Comparison of ENCODE assay signal across 22 mouse cellular contexts in the genomic region with DNA sequence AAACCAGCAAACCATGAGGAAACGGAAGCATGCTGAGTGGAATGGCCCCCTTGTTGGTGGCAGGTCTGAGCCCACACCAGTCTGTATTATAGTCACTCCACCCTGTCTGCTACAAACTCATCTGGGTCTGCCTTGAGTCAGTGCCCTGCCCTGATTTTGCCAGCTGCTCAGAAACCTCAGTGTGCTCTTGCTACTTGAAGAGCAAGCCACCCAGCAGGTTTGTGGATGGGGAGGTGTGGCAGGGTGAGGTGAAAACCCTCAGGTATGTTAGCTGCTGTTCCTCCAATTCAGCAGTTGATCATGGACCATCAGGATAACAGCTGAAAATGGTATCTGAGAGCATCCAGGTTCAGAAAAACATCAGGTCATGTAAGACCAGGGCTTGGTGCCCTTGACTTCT. TPM values are rescaled to one million over a fixed set of nuclear protein-coding genes. Genes with fewer than 3 reads are reported as not detected.
A peak's percentile ranks its signal among the peaks of the same experiment; 100 is the strongest.
DNase-seq lines count a peak whose midpoint lies in the region; ATAC-seq and TF ChIP-seq lines count a peak whose summit lies in the region.
"Had no signal": no experiment of that assay in that cellular context is flagged by ENCODE, and none has a peak within 500 bp of the region (broad histone marks: within the 10 kb centered on the region; RNA-seq: fewer than 3 reads in every experiment).

No protein-coding gene starts in this region.

- no peak overlapping the region for H3K4me3 ChIP-seq in lung, postnatal 0 days (ENCODE audit: low read depth, low read length)
- H3K4me3 ChIP-seq in cortical plate, adult 2 months (ENCODE audit: insufficient read depth, low read length) = no peak overlapping the region
- H3K4me3 ChIP-seq in stomach, embryonic 16.5 days (replicated peaks; ENCODE audit: low read length) = no peak overlapping the region
- H3K4me3 ChIP-seq: embryonic facial prominence, embryonic 12.5 days; forebrain, embryonic 12.5 days; heart, adult 2 months; heart, embryonic 15.5 days had no signal

- H3K36me3 ChIP-seq in lung, postnatal 0 days (ENCODE audit: insufficient read depth, low read length) = 0 out of 2 replicates have a peak, but pooled peaks cover 6% of the 10 kb centered on the region
- 0 out of 2 replicates have a peak, but pooled peaks cover under 1% of the 10 kb centered on the region for H3K36me3 ChIP-seq in stomach, embryonic 16.5 days (ENCODE audit: control insufficient read depth, insufficient read depth, low read length)

- peak overlapping the region; percentile 47; the same call in 1 of the 2 replicates for H3K27ac ChIP-seq in lung, postnatal 0 days (ENCODE audit: low read length)
- no peak overlapping the region for H3K27ac ChIP-seq in cortical plate, adult 2 months (ENCODE audit: insufficient read depth, low read length)
- peak overlapping the region; percentile 46 for H3K27ac ChIP-seq in stomach, embryonic 16.5 days (ENCODE audit: low read length)
- H3K27ac ChIP-seq: embryonic facial prominence, embryonic 12.5 days; forebrain, embryonic 12.5 days; heart, adult 2 months; heart, embryonic 15.5 days had no signal

- ATAC-seq in lung, postnatal 0 days = no peak
- ATAC-seq in stomach, embryonic 16.5 days (ENCODE audit: insufficient read depth, low FRiP score) = no peak
- ATAC-seq: activated CD4-positive, CD25-positive, alpha-beta regulatory T cell, adult 4 months; forebrain, embryonic 16.5 days; hindbrain, embryonic 16.5 days; inflammation-experienced regulatory T-cells, adult 6 months; Patski had no signal

- H3K4me1 ChIP-seq in lung, postnatal 0 days (ENCODE audit: insufficient read depth, low read depth, low read length) = peaks cover 5% of the 10 kb centered on the region; the same call in 1 of the 2 replicates
- H3K4me1 ChIP-seq in cortical plate, adult 2 months (ENCODE audit: control insufficient read depth, insufficient read depth, low read length) = 0 out of 2 replicates have a peak, but pooled peaks cover 2% of the 10 kb centered on the region
- H3K4me1 ChIP-seq in stomach, embryonic 16.5 days (ENCODE audit: control insufficient read depth, insufficient read depth, low read length) = peaks cover 6% of the 10 kb centered on the region

- 0 out of 2 replicates have a peak, but pooled peaks have one; percentile 5 for TF ChIP-seq POLR2A in cortical plate, adult 2 months (IDR thresholded peaks at IDR 0.05; ENCODE audit: extremely low read depth, insufficient read depth, low read length)

- no peaks in the 10 kb centered on the region for H3K27me3 ChIP-seq in lung, postnatal 0 days (replicated peaks; ENCODE audit: insufficient read depth, low read length)
- H3K27me3 ChIP-seq in stomach, embryonic 16.5 days (ENCODE audit: control insufficient read depth, insufficient read depth, low read length) = no peaks in the 10 kb centered on the region
- H3K27me3 ChIP-seq: embryonic facial prominence, embryonic 12.5 days; forebrain, embryonic 12.5 days; heart, embryonic 15.5 days; Patski had no signal

- WGBS in lung, postnatal 0 days = 40% methylated on average over 1 of the region's 1 CpGs
- WGBS in stomach, embryonic 16.5 days = 65% methylated on average over 1 of the region's 1 CpGs

- no peak overlapping the region for H3K4me2 ChIP-seq in lung, postnatal 0 days (replicated peaks; ENCODE audit: low read depth, low read length)
- no peak overlapping the region for H3K4me2 ChIP-seq in stomach, embryonic 16.5 days (ENCODE audit: low read depth, low read length)
- H3K4me2 ChIP-seq: embryonic facial prominence, embryonic 12.5 days; forebrain, embryonic 12.5 days; heart, embryonic 11.5 days; heart, embryonic 15.5 days had no signal

- H3K9ac ChIP-seq in lung, postnatal 0 days (replicated peaks; ENCODE audit: low read depth) = no peak overlapping the region
- no peak overlapping the region; the same call in 1 of the 2 replicates for H3K9ac ChIP-seq in stomach, embryonic 16.5 days (ENCODE audit: low read length)
- H3K9ac ChIP-seq: embryonic facial prominence, embryonic 12.5 days; forebrain, embryonic 12.5 days; heart, embryonic 15.5 days had no signal

- no peak for TF ChIP-seq CTCF in lung, postnatal 0 days (IDR thresholded peaks at IDR 0.05)
- TF ChIP-seq CTCF in cortical plate, adult 2 months (IDR thresholded peaks at IDR 0.05; ENCODE audit: extremely low read depth, insufficient read depth, low read length) = no peak

- H3K9me3 ChIP-seq in lung, postnatal 0 days (ENCODE audit: low read length) = no peaks in the 10 kb centered on the region
- no peaks in the 10 kb centered on the region for H3K9me3 ChIP-seq in stomach, embryonic 16.5 days (replicated peaks; ENCODE audit: control insufficient read depth, low read length)
- H3K9me3 ChIP-seq: embryonic facial prominence, embryonic 12.5 days; forebrain, embryonic 12.5 days; heart, embryonic 15.5 days had no signal

- no peak for TF ChIP-seq EP300 in lung, postnatal 0 days (IDR thresholded peaks at IDR 0.05)

- DNase-seq in lung, postnatal 0 days (ENCODE audit: low spot score) = peak; percentile 80
- DNase-seq in lung, postnatal 14 days = no peak
- no peak for DNase-seq in cerebellum, adult 8-10 months
- DNase-seq in layer of hippocampus, postnatal 25 days (ENCODE audit: extremely low spot score in 1 of 2, low spot score in 1 of 2) = no peak
- DNase-seq: adrenal gland, postnatal 14 days; cerebellum, adult 11-12 months; cerebellum, adult 9-11 months; cerebellum, postnatal 36 days; gastrocnemius, postnatal 14 days; heart, adult 2 months; heart, postnatal 36 days had no signal

RNA-seq across cellular contexts. Expression of a gene that starts 5.4 kb away (rescaled TPM):
- polyA plus RNA-seq in lung, postnatal 0 days (2015; fragmentation: Nextera tagmentation; extraction: Ambion mirVana) = 113 and 140 TPM in 2 replicates
- 9.6 and 13.4 TPM in 2 replicates for polyA plus RNA-seq in cortical plate, adult 2 months (2012; rRNA removed)
- 62.4 and 69.5 TPM in 2 replicates for polyA plus RNA-seq in stomach, embryonic 16.5 days (2015; fragmentation: Nextera tagmentation; extraction: Ambion mirVana)
- total RNA-seq in layer of hippocampus, postnatal 25 days (2021) = 1 to 10 TPM; 8.8 to 9.6 TPM

RNA-seq across cellular contexts. Expression of a gene that starts 18.0 kb away (rescaled TPM):
- 38.4 and 43.4 TPM in 2 replicates for polyA plus RNA-seq in lung, postnatal 0 days (2015; fragmentation: Nextera tagmentation; extraction: Ambion mirVana)
- polyA plus RNA-seq in cortical plate, adult 2 months (2012; rRNA removed) = 145 and 185 TPM in 2 replicates
- polyA plus RNA-seq in stomach, embryonic 16.5 days (2015; fragmentation: Nextera tagmentation; extraction: Ambion mirVana) = 53.7 and 54.1 TPM in 2 replicates
- 100 to 1,000 TPM in 1 of 2 experiments, 10 to 100 TPM in 1; 83.4 to 101 TPM for total RNA-seq in layer of hippocampus, postnatal 25 days (2021)

RNA-seq across cellular contexts. Expression of a gene that starts 19.6 kb away (rescaled TPM):
- polyA plus RNA-seq in lung, postnatal 0 days (2015; fragmentation: Nextera tagmentation; extraction: Ambion mirVana) = 7.1 and 7.4 TPM in 2 replicates
- polyA plus RNA-seq in cortical plate, adult 2 months (2012; rRNA removed) = 86.5 and 86.7 TPM in 2 replicates
- polyA plus RNA-seq in stomach, embryonic 16.5 days (2015; fragmentation: Nextera tagmentation; extraction: Ambion mirVana) = 14.4 and 14.5 TPM in 2 replicates
- 10 to 100 TPM; 88.9 to 91.0 TPM for total RNA-seq in layer of hippocampus, postnatal 25 days (2021)

RNA-seq across cellular contexts. Expression of a gene that starts 33.2 kb away (rescaled TPM):
- 11.6 and 13.9 TPM in 2 replicates for polyA plus RNA-seq in lung, postnatal 0 days (2015; fragmentation: Nextera tagmentation; extraction: Ambion mirVana)
- 3.3 and 3.4 TPM in 2 replicates for polyA plus RNA-seq in cortical plate, adult 2 months (2012; rRNA removed)
- 6.0 and 8.3 TPM in 2 replicates for polyA plus RNA-seq in stomach, embryonic 16.5 days (2015; fragmentation: Nextera tagmentation; extraction: Ambion mirVana)
- 1 to 10 TPM; 2.1 to 2.8 TPM for total RNA-seq in layer of hippocampus, postnatal 25 days (2021)

RNA-seq across cellular contexts. Expression of a gene that starts 54.7 kb away (rescaled TPM):
- 2.0 and 2.8 TPM in 2 replicates for polyA plus RNA-seq in lung, postnatal 0 days (2015; fragmentation: Nextera tagmentation; extraction: Ambion mirVana)
- 0.30 and 0.42 TPM in 2 replicates for polyA plus RNA-seq in cortical plate, adult 2 months (2012; rRNA removed)
- 3.2 and 4.1 TPM in 2 replicates for polyA plus RNA-seq in stomach, embryonic 16.5 days (2015; fragmentation: Nextera tagmentation; extraction: Ambion mirVana)
- total RNA-seq in layer of hippocampus, postnatal 25 days (2021) = not detected
